Mouse (Mus musculus): Measurements from ENCODE around the gene Amot.

GRCm38 (mm10) chrX:145490821-145491220 is 14.2 kb downstream of the Amot start:
- TF ChIP-seq CTCF (IDR thresholded peaks at IDR 0.05; ENCODE audit: low read depth) = no peak
- TF ChIP-seq EP300 (optimal IDR thresholded peaks at IDR 0.05) = no peak
